Mouse (Mus musculus): ENCODE results near the gene Clnk. TPM values are rescaled to one million over a fixed set of nuclear protein-coding genes. Genes with fewer than 3 reads are reported as not detected.

Clnk gene
- polyA plus RNA-seq, 1 experiment from 2014 or later, result not detected

DNA sequence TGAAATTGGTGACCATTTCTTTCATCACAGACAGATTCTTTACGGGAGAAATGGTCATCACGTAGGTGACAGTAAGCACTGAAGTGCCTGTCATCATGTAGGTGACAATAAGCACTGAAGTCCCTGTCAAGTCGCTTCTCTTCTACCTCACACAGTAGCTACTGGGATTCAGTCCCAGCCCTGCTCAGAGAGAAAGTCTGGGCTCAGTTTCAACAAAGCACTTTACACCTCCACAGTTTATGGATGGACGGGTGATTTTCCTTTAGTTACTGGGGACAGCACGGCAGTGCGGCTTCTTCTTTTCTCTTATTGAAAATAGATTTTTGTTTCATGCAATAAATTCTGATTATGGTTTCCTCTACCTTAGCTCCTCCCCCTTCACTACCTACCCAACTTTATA is 49.3 kb downstream of the Clnk start:
- Histone ChIP-seq H3K36me3 (ENCODE audit: control insufficient read depth, insufficient read depth, low read length) (no peaks in the 10 kb centered on the region), H3K4me1 (ENCODE audit: control insufficient read depth, insufficient read depth, low read length) (no peaks in the 10 kb centered on the region), H3K27me3 (ENCODE audit: control insufficient read depth, insufficient read depth, low read length) (no peaks in the 10 kb centered on the region), H3K9ac (ENCODE audit: low read length) (no peak overlapping the region), H3K27ac (ENCODE audit: low read depth, low read length) (no peak overlapping the region), H3K4me3 (ENCODE audit: low read depth, low read length) (no peak overlapping the region), H3K9me3 (ENCODE audit: control insufficient read depth, low read length) (no peaks in the 10 kb centered on the region), H3K4me2 (ENCODE audit: low read depth) (no peak overlapping the region)
- no peak for DNase-seq (ENCODE audit: low spot score)
- 73% methylated on average over 6 of the region's 6 CpGs for WGBS
- no peak for ATAC-seq (ENCODE audit: insufficient read depth, low FRiP score, low TSS enrichment)

DNA sequence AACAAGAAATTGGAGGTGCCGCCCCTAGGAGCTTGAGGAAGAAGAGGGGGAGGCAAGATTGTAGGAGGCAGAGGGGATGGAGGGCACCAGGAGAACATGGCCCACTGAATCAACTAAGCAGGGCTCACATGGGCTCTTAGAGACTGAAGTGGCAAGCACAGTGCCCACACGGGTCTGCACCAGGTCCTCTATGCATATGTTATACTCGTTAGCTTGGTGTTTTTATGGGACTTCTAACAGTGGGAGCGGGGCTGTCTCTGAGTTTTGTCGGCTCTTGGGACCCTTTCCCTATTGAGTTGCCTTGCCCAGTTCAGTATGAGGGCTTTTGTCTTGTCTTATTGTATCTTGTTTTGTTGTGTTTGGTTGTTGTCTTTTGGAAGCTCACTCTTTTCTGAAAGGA is 50.0 kb downstream of the Clnk start:
- no peak overlapping the region for H3K27ac ChIP-seq (ENCODE audit: low read depth, low read length)
- DNase-seq (ENCODE audit: low spot score) (no peak), ATAC-seq (ENCODE audit: insufficient read depth, low FRiP score, low TSS enrichment) (no peak)
- H3K36me3 ChIP-seq (ENCODE audit: control insufficient read depth, insufficient read depth, low read length), result no peaks in the 10 kb centered on the region
- H3K27me3 ChIP-seq (ENCODE audit: control insufficient read depth, insufficient read depth, low read length), result no peaks in the 10 kb centered on the region
- no peak overlapping the region for H3K4me2 ChIP-seq (ENCODE audit: low read depth)
- no peaks in the 10 kb centered on the region for H3K4me1 ChIP-seq (ENCODE audit: control insufficient read depth, insufficient read depth, low read length)
- H3K9me3 ChIP-seq (ENCODE audit: control insufficient read depth, low read length), result no peaks in the 10 kb centered on the region
- H3K9ac ChIP-seq (ENCODE audit: low read length), result no peak overlapping the region
- 39% methylated on average over 5 of the region's 5 CpGs for WGBS
- H3K4me3 ChIP-seq (ENCODE audit: low read depth, low read length), result no peak overlapping the region

- Histone ChIP-seq H3K9ac (ENCODE audit: low read length) (no peak overlapping the region), H3K27ac (ENCODE audit: low read depth, low read length) (no peak overlapping the region), H3K4me3 (ENCODE audit: low read depth, low read length) (no peak overlapping the region), H3K36me3 (ENCODE audit: control insufficient read depth, insufficient read depth, low read length) (no peaks in the 10 kb centered on the region), H3K4me2 (ENCODE audit: low read depth) (no peak overlapping the region), H3K27me3 (ENCODE audit: control insufficient read depth, insufficient read depth, low read length) (no peaks in the 10 kb centered on the region), H3K4me1 (ENCODE audit: control insufficient read depth, insufficient read depth, low read length) (no peaks in the 10 kb centered on the region), H3K9me3 (ENCODE audit: control insufficient read depth, low read length) (no peaks in the 10 kb centered on the region)
- DNase-seq (ENCODE audit: low spot score), result no peak
- no peak for ATAC-seq (ENCODE audit: insufficient read depth, low FRiP score, low TSS enrichment)
- WGBS, result 62% methylated on average over 14 of the region's 14 CpGs
These were observed 52.3 kb downstream of the Clnk start for GRCm38 (mm10) chr5:38824132-38824965.

- no peak overlapping the region for H3K27ac ChIP-seq (ENCODE audit: low read depth, low read length)
These were observed 63.1 kb downstream of the Clnk start for GRCm38 (mm10) chr5:38813391-38814109.

DNA sequence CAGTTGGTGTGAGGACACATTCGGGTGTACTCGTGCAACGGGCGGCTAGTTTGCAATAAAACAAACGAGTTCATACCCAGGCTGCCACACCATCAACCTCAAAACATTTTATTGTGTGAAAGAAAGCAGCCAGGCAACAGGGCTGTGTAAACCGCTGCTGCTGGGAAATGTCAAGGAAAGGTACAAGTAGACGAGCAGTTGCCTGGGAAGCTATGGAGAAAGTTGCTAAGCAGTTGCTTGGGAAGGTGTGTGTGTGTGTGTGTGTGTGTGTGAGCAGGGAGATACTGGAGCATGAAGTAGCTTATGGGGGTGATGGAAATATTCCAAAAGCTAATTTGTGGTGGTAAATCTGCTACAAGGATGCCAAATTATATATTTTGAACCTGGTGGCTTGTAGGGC is 63.7 kb downstream of the Clnk start:
- H3K4me1 ChIP-seq (ENCODE audit: control insufficient read depth, insufficient read depth, low read length), result peaks cover 6% of the 10 kb centered on the region; the same call in 1 of the 2 replicates
- no peak overlapping the region for H3K27ac ChIP-seq (ENCODE audit: low read depth, low read length)
- no peak overlapping the region for H3K9ac ChIP-seq (ENCODE audit: low read length)
- no peaks in the 10 kb centered on the region for H3K9me3 ChIP-seq (ENCODE audit: control insufficient read depth, low read length)
- no peak overlapping the region for H3K4me3 ChIP-seq (ENCODE audit: low read depth, low read length)
- H3K4me2 ChIP-seq (ENCODE audit: low read depth), result no peak overlapping the region
- H3K36me3 ChIP-seq (ENCODE audit: control insufficient read depth, insufficient read depth, low read length), result no peaks in the 10 kb centered on the region
- WGBS, result 68% methylated on average over 7 of the region's 7 CpGs
- H3K27me3 ChIP-seq (ENCODE audit: control insufficient read depth, insufficient read depth, low read length), result no peaks in the 10 kb centered on the region
- no peak for DNase-seq (ENCODE audit: low spot score)
- ATAC-seq (ENCODE audit: insufficient read depth, low FRiP score, low TSS enrichment), result no peak

More at GRCm38 (mm10) chr5:38813391-38814109, 63.1 kb downstream of the Clnk start:
- no peak for DNase-seq (ENCODE audit: low spot score)
- H3K27me3 ChIP-seq (ENCODE audit: control insufficient read depth, insufficient read depth, low read length), result no peaks in the 10 kb centered on the region
- H3K4me3 ChIP-seq (ENCODE audit: low read depth, low read length), result no peak overlapping the region
- H3K9me3 ChIP-seq (ENCODE audit: control insufficient read depth, low read length), result no peaks in the 10 kb centered on the region
- no peak overlapping the region for H3K4me2 ChIP-seq (ENCODE audit: low read depth)
- no peaks in the 10 kb centered on the region for H3K36me3 ChIP-seq (ENCODE audit: control insufficient read depth, insufficient read depth, low read length)
- 45% methylated on average over 9 of the region's 9 CpGs for WGBS
- H3K9ac ChIP-seq (ENCODE audit: low read length), result no peak overlapping the region
- H3K4me1 ChIP-seq (ENCODE audit: control insufficient read depth, insufficient read depth, low read length), result peaks cover 6% of the 10 kb centered on the region; the same call in 1 of the 2 replicates
- no peak for ATAC-seq (ENCODE audit: insufficient read depth, low FRiP score, low TSS enrichment)

DNA sequence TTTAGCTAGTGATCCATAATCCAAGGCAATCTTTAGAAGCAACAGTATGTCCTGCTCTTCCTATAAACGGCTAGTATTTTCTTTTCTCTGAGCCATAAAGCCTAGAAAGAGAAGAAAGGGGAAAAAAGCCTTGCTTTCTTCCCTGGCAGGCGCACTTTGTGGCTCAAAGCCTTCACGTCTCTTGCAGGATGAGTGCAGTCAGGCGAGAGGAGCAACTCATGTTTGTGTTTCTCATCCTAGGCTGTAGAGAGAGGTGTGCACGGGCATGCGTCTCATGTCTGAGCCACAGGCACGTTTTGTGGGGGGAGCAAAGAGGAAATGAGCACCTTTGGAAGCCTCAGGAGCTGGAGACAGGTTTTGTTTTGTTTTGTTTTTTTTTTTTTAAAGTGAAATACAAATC is 64.2 kb downstream of the Clnk start:
- peaks cover 6% of the 10 kb centered on the region; the same call in 1 of the 2 replicates for H3K4me1 ChIP-seq (ENCODE audit: control insufficient read depth, insufficient read depth, low read length)
- DNase-seq (ENCODE audit: low spot score), result no peak
- no peak overlapping the region for H3K4me3 ChIP-seq (ENCODE audit: low read depth, low read length)
- 47% methylated on average over 7 of the region's 7 CpGs for WGBS
- H3K9ac ChIP-seq (ENCODE audit: low read length), result no peak overlapping the region
- H3K27ac ChIP-seq (ENCODE audit: low read depth, low read length), result no peak overlapping the region
- H3K27me3 ChIP-seq (ENCODE audit: control insufficient read depth, insufficient read depth, low read length), result no peaks in the 10 kb centered on the region
- no peak overlapping the region for H3K4me2 ChIP-seq (ENCODE audit: low read depth)
- H3K36me3 ChIP-seq (ENCODE audit: control insufficient read depth, insufficient read depth, low read length), result no peaks in the 10 kb centered on the region
- ATAC-seq (ENCODE audit: insufficient read depth, low FRiP score, low TSS enrichment), result no peak
- no peaks in the 10 kb centered on the region for H3K9me3 ChIP-seq (ENCODE audit: control insufficient read depth, low read length)

GRCm38 (mm10) chr5:38798910-38799309 is 77.7 kb downstream of the Clnk start:
- Histone ChIP-seq H3K27ac (ENCODE audit: low read depth, low read length) (no peak overlapping the region), H3K9me3 (ENCODE audit: control insufficient read depth, low read length) (no peaks in the 10 kb centered on the region), H3K4me1 (ENCODE audit: control insufficient read depth, insufficient read depth, low read length) (no peaks in the 10 kb centered on the region), H3K27me3 (ENCODE audit: control insufficient read depth, insufficient read depth, low read length) (no peaks in the 10 kb centered on the region), H3K4me2 (ENCODE audit: low read depth) (no peak overlapping the region), H3K9ac (ENCODE audit: low read length) (no peak overlapping the region), H3K4me3 (ENCODE audit: low read depth, low read length) (no peak overlapping the region), H3K36me3 (ENCODE audit: control insufficient read depth, insufficient read depth, low read length) (no peaks in the 10 kb centered on the region)
- DNase-seq (ENCODE audit: low spot score) (no peak), ATAC-seq (ENCODE audit: insufficient read depth, low FRiP score, low TSS enrichment) (no peak)
- WGBS, result 56% methylated on average over 7 of the region's 7 CpGs

DNA sequence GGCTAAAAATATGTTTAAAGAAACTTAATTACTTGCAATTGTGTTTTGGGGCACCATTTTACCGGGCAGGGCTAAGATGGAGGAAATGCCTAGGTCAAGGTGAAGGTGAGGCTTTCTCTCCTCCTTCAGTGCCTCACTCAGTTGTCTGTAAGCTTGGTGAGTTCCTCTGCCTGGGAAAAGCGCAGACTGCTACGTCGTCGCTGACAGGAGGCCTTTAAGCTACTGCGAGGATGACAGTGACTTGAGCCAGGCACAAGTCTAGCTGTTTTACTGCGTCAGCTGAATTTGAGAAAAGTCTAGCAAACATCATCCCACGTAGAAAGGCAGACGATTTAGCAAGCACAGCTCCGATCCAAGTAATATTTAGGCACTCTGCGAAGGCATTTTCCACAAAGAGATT is 81.5 kb downstream of the Clnk start:
- Histone ChIP-seq H3K4me2 (ENCODE audit: low read depth) (no peak overlapping the region), H3K9me3 (ENCODE audit: control insufficient read depth, low read length) (no peaks in the 10 kb centered on the region), H3K4me3 (ENCODE audit: low read depth, low read length) (no peak overlapping the region), H3K9ac (ENCODE audit: low read length) (no peak overlapping the region), H3K36me3 (ENCODE audit: control insufficient read depth, insufficient read depth, low read length) (no peaks in the 10 kb centered on the region), H3K27me3 (ENCODE audit: control insufficient read depth, insufficient read depth, low read length) (no peaks in the 10 kb centered on the region), H3K27ac (ENCODE audit: low read depth, low read length) (no peak overlapping the region), H3K4me1 (ENCODE audit: control insufficient read depth, insufficient read depth, low read length) (no peaks in the 10 kb centered on the region)
- 80% methylated on average over 11 of the region's 11 CpGs for WGBS
- DNase-seq (ENCODE audit: low spot score), result no peak
- no peak for ATAC-seq (ENCODE audit: insufficient read depth, low FRiP score, low TSS enrichment)

DNA sequence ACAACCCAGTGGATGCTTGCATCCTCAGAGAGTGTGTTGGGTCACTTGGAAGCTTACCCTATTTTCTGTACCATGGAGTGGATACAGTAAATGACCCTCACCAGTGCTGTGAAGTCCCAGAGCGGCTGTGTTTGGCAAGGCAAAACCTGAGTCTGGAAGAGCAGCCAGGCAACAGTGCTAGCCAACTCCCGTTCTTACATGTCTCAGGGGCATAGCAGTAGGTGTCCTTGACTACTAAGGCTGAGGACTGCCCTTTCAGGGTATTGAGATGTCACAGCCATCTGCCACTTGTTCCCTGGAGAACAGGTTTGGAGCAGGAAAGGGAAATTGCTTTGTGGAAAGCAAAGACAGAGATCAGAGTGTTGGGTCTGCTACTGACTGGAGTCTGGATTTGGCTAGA is 85.5 kb downstream of the Clnk start:
- no peak for DNase-seq (ENCODE audit: low spot score)
- Histone ChIP-seq H3K36me3 (ENCODE audit: control insufficient read depth, insufficient read depth, low read length) (no peaks in the 10 kb centered on the region), H3K9ac (ENCODE audit: low read length) (no peak overlapping the region), H3K4me2 (ENCODE audit: low read depth) (no peak overlapping the region), H3K4me1 (ENCODE audit: control insufficient read depth, insufficient read depth, low read length) (peaks cover 6% of the 10 kb centered on the region; the same call in 1 of the 2 replicates), H3K27ac (ENCODE audit: low read depth, low read length) (no peak overlapping the region), H3K4me3 (ENCODE audit: low read depth, low read length) (no peak overlapping the region), H3K9me3 (ENCODE audit: control insufficient read depth, low read length) (no peaks in the 10 kb centered on the region), H3K27me3 (ENCODE audit: control insufficient read depth, insufficient read depth, low read length) (no peaks in the 10 kb centered on the region)
- 86% methylated on average over 2 of the region's 2 CpGs for WGBS
- no peak for ATAC-seq (ENCODE audit: insufficient read depth, low FRiP score, low TSS enrichment)

All from neural tube, embryonic 11.5 days (tissue).